Mouse (Mus musculus) liver, embryonic 13.5 days (tissue): Measurements from ENCODE around the gene Pex26. TPM values are rescaled to one million over a fixed set of nuclear protein-coding genes. Genes with fewer than 3 reads are reported as not detected.

Source experiments
- ATAC-seq: fragments of 200-750 bp; cut with Nextera tagmentation; 2 replicates; pipeline ENCODE4 v1.8.0; 2017; ENCODE audit warnings: low read depth, mild to moderate bottlenecking, moderate number of reproducible peaks, moderate library complexity
- DNase-seq: peaks from one replicate; pipeline ENCODE4 v3.0.0; 2022
- H3K27ac ChIP-seq: fragments of 300-500 bp; sonication (generic); 2 replicates; pipeline ENCODE4 v1.5.1; 2015; ENCODE audit warnings: moderate library complexity, mild to moderate bottlenecking, inconsistent platforms
- H3K27me3 ChIP-seq: fragments of 300-500 bp; sonication (generic); 2 replicates; pipeline ENCODE4 v1.6.1; 2015; ENCODE audit warnings: mild to moderate bottlenecking, inconsistent platforms
- H3K36me3 ChIP-seq: fragments of 300-500 bp; sonication (generic); 2 replicates; pipeline ENCODE4 v1.6.1; 2015; ENCODE audit warnings: mild to moderate bottlenecking, inconsistent platforms
- H3K4me1 ChIP-seq: fragments of 300-500 bp; sonication (generic); replicated peaks from 2 replicates; pipeline ENCODE4 v1.6.1; 2015; ENCODE audit warnings: inconsistent platforms
- H3K4me2 ChIP-seq: fragments of 300-500 bp; sonication (generic); 2 replicates; pipeline ENCODE4 v1.6.1; 2015; ENCODE audit warnings: inconsistent platforms, mild to moderate bottlenecking, moderate library complexity
- H3K4me3 ChIP-seq: fragments of 300-500 bp; sonication (generic); replicated peaks from 2 replicates; pipeline ENCODE4 v1.5.1; 2015; ENCODE audit warnings: mild to moderate bottlenecking, inconsistent platforms
- H3K9ac ChIP-seq: fragments of 300-500 bp; sonication (generic); 2 replicates; pipeline ENCODE4 v1.6.1; 2015; ENCODE audit warnings: mild to moderate bottlenecking, inconsistent platforms
- H3K9me3 ChIP-seq: fragments of 300-500 bp; sonication (generic); replicated peaks from 2 replicates; pipeline ENCODE4 v1.6.1; 2016; ENCODE audit warnings: inconsistent platforms
- WGBS: fragments of 180-500 bp; shearing (Covaris S2); methylation state at CpG from one replicate; pipeline ENCODE4 v1.1.7; 2015; ENCODE audit not compliant: insufficient replicate concordance; 5-methylcytosine and 5-hydroxymethylcytosine counted together
- polyA plus RNA-seq: library from polyadenylated mRNA; unstranded; fragments of >200 nt; fragmentation: Nextera tagmentation; extraction: Ambion mirVana; gene quantifications from 2 replicates; pipeline ENCODE4 v1.2.1, GENCODE M21; 2015

Gene Pex26
- polyA plus RNA-seq, 1 experiment from 2014 or later, result 2.9 TPM

- DNase-seq, result peak; percentile 11
- peak; percentile 66 for ATAC-seq
- WGBS, result 2% methylated on average over 30 of the region's 30 CpGs
- Histone ChIP-seq H3K4me1 (peaks cover 28% of the 10 kb centered on the region), H3K4me3 (peak within 1 kb of the TSS; percentile 49), H3K27me3 (peaks cover 37% of the 10 kb centered on the region), H3K36me3 (no peaks in the 10 kb centered on the region), H3K4me2 (peak within 1 kb of the TSS; percentile 60), H3K9ac (peak within 1 kb of the TSS; percentile 40), H3K9me3 (no peaks in the 10 kb centered on the region), H3K27ac (no peak within 1 kb of the TSS)
These were observed 26.9 kb downstream of the Pex26 start, which contains the start of gene Tuba8 for GRCm38 (mm10) chr6:121210149-121210925. Gene Tuba8, plus strand, starts transcription at chr6:121210696.

DNA sequence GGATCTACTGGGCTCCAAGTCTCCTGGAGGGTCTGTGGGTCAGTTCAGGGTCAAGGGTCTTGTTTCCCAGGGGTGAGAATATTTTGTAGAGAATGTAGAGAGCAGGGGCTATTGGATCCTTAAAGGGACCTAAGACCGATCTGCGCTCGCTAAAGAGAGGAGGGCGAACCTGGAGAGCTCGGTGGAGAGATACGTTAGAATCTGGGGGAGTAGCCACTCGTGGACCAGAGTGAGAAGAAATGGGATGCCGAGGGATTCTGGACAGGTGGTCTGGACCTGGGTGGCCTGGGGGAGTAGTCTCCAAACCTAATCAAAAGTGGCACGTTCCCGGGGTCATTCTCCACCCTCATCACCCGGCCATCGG is 27.4 kb downstream of the Pex26 start:
- WGBS, result 1% methylated on average over 12 of the region's 12 CpGs
- peaks cover 32% of the 10 kb centered on the region for H3K4me1 ChIP-seq

DNA sequence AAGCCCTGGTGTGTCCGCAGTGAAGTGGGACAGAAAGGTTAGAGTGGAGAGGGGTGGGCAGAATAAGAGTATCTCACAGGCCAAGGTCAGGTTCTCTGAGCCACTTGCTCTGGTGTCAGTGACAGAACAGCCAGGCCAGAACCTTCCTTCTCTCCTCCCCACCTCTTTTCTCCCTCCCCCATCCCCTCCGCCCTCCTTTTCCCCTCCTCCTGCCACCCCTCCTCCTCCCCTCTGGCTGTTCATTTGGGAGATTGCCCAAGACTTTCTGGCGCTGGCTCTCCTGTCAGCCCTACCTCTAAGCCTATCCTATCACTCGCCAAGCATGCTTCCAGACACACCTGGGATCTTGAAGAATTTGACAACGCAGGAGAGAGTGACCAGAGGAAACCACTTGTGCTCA is 28.3 kb downstream of the Pex26 start:
- Histone ChIP-seq H3K4me3 (peak overlapping the region; percentile 49), H3K27me3 (peaks cover 37% of the 10 kb centered on the region), H3K4me1 (peaks cover 37% of the 10 kb centered on the region), H3K9me3 (no peaks in the 10 kb centered on the region), H3K36me3 (no peaks in the 10 kb centered on the region), H3K9ac (peak overlapping the region; percentile 40; the same call in 1 of the 2 replicates), H3K4me2 (peak overlapping the region; percentile 60), H3K27ac (no peak overlapping the region)
- WGBS, result 6% methylated on average over 5 of the region's 5 CpGs
- DNase-seq (no peak), ATAC-seq (peak; percentile 30; the same call in 1 of the 2 replicates)

More for the DNA sequence above, 27.4 kb downstream of the Pex26 start:
- DNase-seq (no peak), ATAC-seq (no peak)
- H3K27ac ChIP-seq, result no peak overlapping the region
- H3K36me3 ChIP-seq, result no peaks in the 10 kb centered on the region
- H3K27me3 ChIP-seq, result peaks cover 37% of the 10 kb centered on the region
- peak overlapping the region; percentile 60 for H3K4me2 ChIP-seq
- H3K9me3 ChIP-seq, result no peaks in the 10 kb centered on the region
- H3K9ac ChIP-seq, result peak overlapping the region; percentile 40
- peak overlapping the region; percentile 49 for H3K4me3 ChIP-seq

DNA sequence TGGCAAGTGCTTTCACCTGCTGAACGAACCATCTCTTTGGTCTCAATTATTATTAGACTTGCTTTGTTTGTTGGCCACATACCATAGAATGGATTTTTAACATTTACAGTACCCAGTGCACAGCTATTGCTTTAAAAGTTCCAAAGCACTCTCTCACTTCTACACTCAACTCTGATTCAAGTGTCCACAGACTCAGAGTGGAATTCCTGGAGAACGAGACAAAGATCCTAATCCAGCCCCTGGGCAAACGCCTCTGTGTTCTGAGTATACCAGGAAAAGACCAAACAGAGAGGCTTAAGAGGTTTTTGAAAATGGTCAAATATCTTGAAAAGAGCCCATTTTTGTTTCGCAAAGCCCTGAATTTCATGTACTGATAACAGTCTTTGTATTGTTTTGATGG is 29.5 kb downstream of the Pex26 start:
- Histone ChIP-seq H3K36me3 (no peaks in the 10 kb centered on the region), H3K27ac (no peak overlapping the region)
- WGBS, result 65% methylated on average over 4 of the region's 4 CpGs

DNA sequence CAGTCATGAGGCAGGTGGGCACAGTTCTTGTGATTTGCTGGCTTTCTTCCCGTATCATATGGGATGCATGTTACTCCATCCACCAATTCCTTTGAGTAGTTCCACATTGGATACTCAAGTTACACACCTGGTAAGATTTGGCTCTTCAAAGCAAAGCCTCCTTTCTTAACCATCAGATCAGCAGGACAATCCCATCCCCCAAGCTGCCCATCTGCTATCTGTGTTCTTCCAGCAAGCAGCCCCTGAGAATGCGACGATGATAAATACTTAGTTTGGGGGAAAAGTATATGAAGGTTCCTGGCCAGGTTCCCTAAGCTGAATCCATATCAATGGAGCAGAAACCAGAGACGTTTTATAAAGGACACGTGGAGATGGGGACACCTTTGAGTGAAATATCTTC is 30.8 kb downstream of the Pex26 start:
- ATAC-seq (no peak), DNase-seq (no peak)
- H3K9ac ChIP-seq, result no peak overlapping the region
- H3K4me1 ChIP-seq, result peaks cover 49% of the 10 kb centered on the region
- WGBS, result 25% methylated on average over 5 of the region's 5 CpGs
- H3K27me3 ChIP-seq, result peaks cover 35% of the 10 kb centered on the region
- H3K4me3 ChIP-seq, result no peak overlapping the region
- H3K27ac ChIP-seq, result no peak overlapping the region
- H3K4me2 ChIP-seq, result no peak overlapping the region
- no peaks in the 10 kb centered on the region for H3K36me3 ChIP-seq
- no peaks in the 10 kb centered on the region for H3K9me3 ChIP-seq

More for the DNA sequence above, 29.5 kb downstream of the Pex26 start:
- H3K9ac ChIP-seq, result no peak overlapping the region
- H3K4me2 ChIP-seq, result no peak overlapping the region
- no peaks in the 10 kb centered on the region for H3K9me3 ChIP-seq
- peaks cover 48% of the 10 kb centered on the region for H3K4me1 ChIP-seq
- ATAC-seq, result no peak
- no peak overlapping the region for H3K4me3 ChIP-seq
- DNase-seq, result no peak
- H3K27me3 ChIP-seq, result peaks cover 37% of the 10 kb centered on the region

- WGBS, result 16% methylated on average over 8 of the region's 8 CpGs
- ATAC-seq (peak; percentile 43), DNase-seq (no peak)
- no peak overlapping the region for H3K27ac ChIP-seq
- no peaks in the 10 kb centered on the region for H3K36me3 ChIP-seq
- no peak overlapping the region for H3K4me2 ChIP-seq
- H3K4me1 ChIP-seq, result peaks cover 49% of the 10 kb centered on the region
- no peak overlapping the region for H3K9ac ChIP-seq
- H3K4me3 ChIP-seq, result no peak overlapping the region
- no peaks in the 10 kb centered on the region for H3K9me3 ChIP-seq
- H3K27me3 ChIP-seq, result peaks cover 29% of the 10 kb centered on the region
These were observed 31.3 kb downstream of the Pex26 start for GRCm38 (mm10) chr6:121214667-121215330.

- no peak for DNase-seq
- WGBS, result 15% methylated on average over 5 of the region's 5 CpGs
- H3K27ac ChIP-seq, result no peak overlapping the region
- no peaks in the 10 kb centered on the region for H3K9me3 ChIP-seq
- no peak overlapping the region for H3K9ac ChIP-seq
- H3K4me1 ChIP-seq, result peaks cover 48% of the 10 kb centered on the region
- H3K4me2 ChIP-seq, result no peak overlapping the region
- H3K36me3 ChIP-seq, result no peaks in the 10 kb centered on the region
- H3K27me3 ChIP-seq, result peaks cover 24% of the 10 kb centered on the region
- H3K4me3 ChIP-seq, result no peak overlapping the region
- no peak for ATAC-seq
These were observed 31.9 kb downstream of the Pex26 start for GRCm38 (mm10) chr6:121215336-121215735.

DNA sequence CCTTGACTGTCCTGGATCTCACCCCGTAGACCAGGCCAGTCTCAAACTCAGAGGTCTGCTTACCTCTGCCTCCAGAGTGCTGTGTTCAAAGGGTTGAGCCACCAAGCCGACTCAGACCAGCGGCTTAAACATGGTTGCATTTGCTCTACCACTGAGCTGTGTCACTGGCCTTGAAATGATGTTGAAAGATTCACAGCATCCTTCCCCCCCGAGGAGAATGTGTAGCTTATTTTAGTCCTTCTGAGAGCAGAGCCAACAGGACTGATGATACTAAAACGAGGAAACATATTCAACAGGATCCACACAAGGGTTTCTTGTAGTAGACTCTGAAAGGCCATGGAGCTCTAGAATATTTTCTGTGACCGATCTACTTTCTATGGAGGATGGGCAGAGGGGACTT is 32.4 kb downstream of the Pex26 start:
- no peaks in the 10 kb centered on the region for H3K9me3 ChIP-seq
- peaks cover 43% of the 10 kb centered on the region for H3K4me1 ChIP-seq
- H3K36me3 ChIP-seq, result no peaks in the 10 kb centered on the region
- no peak for DNase-seq
- H3K9ac ChIP-seq, result no peak overlapping the region
- no peak overlapping the region for H3K27ac ChIP-seq
- 44% methylated on average over 6 of the region's 6 CpGs for WGBS
- H3K27me3 ChIP-seq, result peaks cover 18% of the 10 kb centered on the region
- no peak overlapping the region for H3K4me2 ChIP-seq
- ATAC-seq, result no peak
- no peak overlapping the region for H3K4me3 ChIP-seq

- 62% methylated on average over 5 of the region's 5 CpGs for WGBS
- Histone ChIP-seq H3K4me3 (no peak overlapping the region), H3K9me3 (no peaks in the 10 kb centered on the region), H3K9ac (no peak overlapping the region), H3K4me2 (no peak overlapping the region), H3K4me1 (peaks cover 35% of the 10 kb centered on the region), H3K27me3 (peaks cover 10% of the 10 kb centered on the region), H3K36me3 (no peaks in the 10 kb centered on the region), H3K27ac (no peak overlapping the region)
- DNase-seq, result no peak
- no peak for ATAC-seq
These were observed 33.3 kb downstream of the Pex26 start for GRCm38 (mm10) chr6:121216589-121217255.

DNA sequence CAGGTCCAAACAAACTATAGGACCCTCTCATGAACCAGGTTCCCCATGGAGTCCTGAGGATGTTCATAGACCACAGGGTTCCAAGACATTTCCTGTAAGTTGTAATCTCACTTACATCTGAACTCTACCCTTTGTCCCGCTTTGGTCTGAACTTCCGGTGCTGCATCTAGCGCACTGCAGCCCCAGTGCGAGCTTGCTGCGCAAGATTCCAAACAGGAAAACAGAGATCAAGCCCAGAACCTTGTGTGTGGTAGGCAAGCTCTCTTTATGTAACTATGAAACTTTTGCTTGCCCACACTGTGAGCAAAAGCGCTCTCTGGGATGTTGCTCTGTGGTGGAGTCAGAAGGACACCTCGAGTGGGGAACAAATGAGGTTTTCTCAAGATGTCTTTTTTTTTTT is 34.5 kb downstream of the Pex26 start:
- WGBS, result 40% methylated on average over 7 of the region's 7 CpGs
- Histone ChIP-seq H3K4me1 (peaks cover 32% of the 10 kb centered on the region), H3K9ac (no peak overlapping the region), H3K36me3 (peaks cover 2% of the 10 kb centered on the region; the same call in 1 of the 2 replicates), H3K9me3 (no peaks in the 10 kb centered on the region), H3K4me2 (no peak overlapping the region), H3K4me3 (no peak overlapping the region), H3K27me3 (no peaks in the 10 kb centered on the region), H3K27ac (no peak overlapping the region)
- no peak for DNase-seq
- ATAC-seq, result no peak

- no peak for ATAC-seq
These were observed 35.9 kb downstream of the Pex26 start for GRCm38 (mm10) chr6:121219406-121219805.

More at GRCm38 (mm10) chr6:121219406-121219805, 35.9 kb downstream of the Pex26 start:
- H3K27me3 ChIP-seq, result no peaks in the 10 kb centered on the region
- H3K4me1 ChIP-seq, result peaks cover 35% of the 10 kb centered on the region
- H3K36me3 ChIP-seq, result peaks cover 4% of the 10 kb centered on the region; the same call in 1 of the 2 replicates
- DNase-seq, result no peak
- H3K4me2 ChIP-seq, result no peak overlapping the region
- H3K27ac ChIP-seq, result no peak overlapping the region
- H3K9ac ChIP-seq, result no peak overlapping the region
- H3K4me3 ChIP-seq, result no peak overlapping the region
- H3K9me3 ChIP-seq, result no peaks in the 10 kb centered on the region
- WGBS, result 54% methylated on average over 4 of the region's 4 CpGs
